Comparison of ENCODE assay signal across 23 mouse cellular contexts in the genomic region with DNA sequence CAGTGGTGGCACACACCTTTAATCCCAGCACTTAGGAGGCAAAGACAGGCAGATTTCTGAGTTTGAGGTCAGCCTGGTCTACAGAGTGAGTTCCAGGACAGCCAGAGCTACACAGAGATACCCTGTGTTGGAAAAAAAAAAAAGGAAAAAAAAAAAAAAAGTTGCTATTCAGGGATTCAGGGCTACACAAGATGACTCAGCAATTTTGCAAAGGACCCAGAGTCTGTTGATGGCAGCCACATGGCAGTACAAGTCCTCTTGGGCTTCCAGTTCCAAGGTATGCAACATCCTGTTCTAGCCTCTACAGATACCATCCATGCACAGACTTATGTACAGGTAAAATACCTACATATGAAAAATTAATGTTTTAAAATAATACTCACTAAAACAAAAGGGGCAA.
DNase-seq lines count a peak whose midpoint lies in the region; ATAC-seq and TF ChIP-seq lines count a peak whose summit lies in the region.
"Had no signal": no experiment of that assay in that cellular context is flagged by ENCODE, and none has a peak within 500 bp of the region (broad histone marks: within the 10 kb centered on the region; RNA-seq: fewer than 3 reads in every experiment).

No protein-coding gene starts in this region.

- H3K9ac ChIP-seq in ES-E14 (ENCODE audit: insufficient read depth, low read depth, low read length, poor library complexity, severe bottlenecking), result no peak overlapping the region
- H3K9ac ChIP-seq in midbrain, embryonic 11.5 days (ENCODE audit: low read length), result no peak overlapping the region
- H3K9ac ChIP-seq: embryonic facial prominence, embryonic 13.5 days; embryonic facial prominence, embryonic 15.5 days; forebrain, embryonic 12.5 days had no signal

- no peak overlapping the region for H3K4me2 ChIP-seq in midbrain, embryonic 11.5 days
- H3K4me2 ChIP-seq: embryonic facial prominence, embryonic 13.5 days; embryonic facial prominence, embryonic 15.5 days; forebrain, embryonic 12.5 days had no signal

- H3K27ac ChIP-seq in ES-E14 (ENCODE audit: insufficient read depth, low read depth, low read length, poor library complexity, severe bottlenecking), result no peak overlapping the region
- H3K27ac ChIP-seq in midbrain, embryonic 11.5 days (ENCODE audit: low read depth, low read length), result no peak overlapping the region
- H3K27ac ChIP-seq: embryonic facial prominence, embryonic 13.5 days; embryonic facial prominence, embryonic 15.5 days; forebrain, embryonic 10.5 days; forebrain, embryonic 12.5 days had no signal

- ATAC-seq in midbrain, embryonic 11.5 days (ENCODE audit: low FRiP score), result no peak
- ATAC-seq: activated CD4-positive, CD25-positive, alpha-beta regulatory T cell, adult 4 months; forebrain, embryonic 14.5 days; forebrain, embryonic 16.5 days had no signal

- in situ Hi-C loops in ES-E14 (cut with MboI; ENCODE audit: low sequenced_read_pairs in 2 of 2, unreplicated experiment in 2 of 2), result no loop called here

- no peaks in the 10 kb centered on the region for H3K4me1 ChIP-seq in ES-E14 (ENCODE audit: control insufficient read depth in 2 of 2, insufficient read depth in 2 of 2, low read length in 2 of 2, poor library complexity in 1 of 2)
- H3K4me1 ChIP-seq in midbrain, embryonic 11.5 days (ENCODE audit: control insufficient read depth, insufficient read depth, low read length), result no peaks in the 10 kb centered on the region
- H3K4me1 ChIP-seq: embryonic facial prominence, embryonic 13.5 days; embryonic facial prominence, embryonic 15.5 days; forebrain, embryonic 10.5 days; forebrain, embryonic 12.5 days had no signal

- H3K36me3 ChIP-seq in ES-E14 (ENCODE audit: control insufficient read depth, insufficient read depth, low read length, poor library complexity, severe bottlenecking), result no peaks in the 10 kb centered on the region
- H3K36me3 ChIP-seq in midbrain, embryonic 11.5 days (ENCODE audit: control insufficient read depth, insufficient read depth, low read length), result no peaks in the 10 kb centered on the region
- H3K36me3 ChIP-seq: embryonic facial prominence, embryonic 13.5 days; embryonic facial prominence, embryonic 15.5 days; forebrain, embryonic 10.5 days; forebrain, embryonic 12.5 days had no signal

- H3K9me3 ChIP-seq in ES-E14 (ENCODE audit: control insufficient read depth, insufficient read depth, low read depth, low read length), result no peaks in the 10 kb centered on the region
- H3K9me3 ChIP-seq in midbrain, embryonic 11.5 days (ENCODE audit: control insufficient read depth, low read length), result no peaks in the 10 kb centered on the region
- H3K9me3 ChIP-seq: embryonic facial prominence, embryonic 13.5 days; embryonic facial prominence, embryonic 15.5 days; forebrain, embryonic 10.5 days; forebrain, embryonic 12.5 days had no signal

- DNase-seq in 416B (ENCODE audit: low read depth) (peak; percentile 36), ES-E14 (ENCODE audit: low read depth, low spot score) (no peak)
- DNase-seq in midbrain, embryonic 11.5 days (ENCODE audit: low spot score, missing footprints), result no peak
- no peak for DNase-seq in adrenal gland, adult (ENCODE audit: inconsistent age in 2 of 2, low spot score in 1 of 2)
- no peak for DNase-seq in right cerebral cortex, postnatal 10 days (ENCODE audit: low spot score in 2 of 2)
- DNase-seq: adrenal gland, adult 2 months; adrenal gland, postnatal 10 days; adrenal gland, postnatal 25 days; cerebellum, adult 11 months; cerebellum, adult 18-20 months; cerebellum, adult 8-10 months; cerebellum, adult 9-11 months; cerebellum, postnatal 14 days; cerebellum, postnatal 36 days; embryo, embryonic 11 days had no signal

- H3K27me3 ChIP-seq in midbrain, embryonic 11.5 days (ENCODE audit: control insufficient read depth, insufficient read depth, low read length), result no peaks in the 10 kb centered on the region
- H3K27me3 ChIP-seq: embryonic facial prominence, embryonic 13.5 days; embryonic facial prominence, embryonic 15.5 days; forebrain, embryonic 12.5 days had no signal

- H3K4me3 ChIP-seq in ES-E14 (ENCODE audit: insufficient read depth in 1 of 2, low read depth in 1 of 2, low read length in 2 of 2, poor library complexity in 1 of 2, severe bottlenecking in 1 of 2), result no peak overlapping the region
- H3K4me3 ChIP-seq in midbrain, embryonic 11.5 days (ENCODE audit: low read depth, low read length), result no peak overlapping the region
- H3K4me3 ChIP-seq: embryonic facial prominence, embryonic 13.5 days; embryonic facial prominence, embryonic 15.5 days; erythroblast, embryonic 14.5 days; forebrain, embryonic 10.5 days; forebrain, embryonic 12.5 days had no signal

TF ChIP-seq in ES-E14, 5 proteins besides CTCF, POLR2A, EP300 and RAD21:
- TF ChIP-seq MAFK (IDR thresholded peaks at IDR 0.05; ENCODE audit: insufficient read depth, low read depth, low read length) (peak; percentile 90), CHD2 (IDR thresholded peaks at IDR 0.05; ENCODE audit: low read depth, low read length) (no peak), HCFC1 (IDR thresholded peaks at IDR 0.05; ENCODE audit: borderline replicate concordance, insufficient read depth, low read length) (no peak), ZNF384 (IDR thresholded peaks at IDR 0.05; ENCODE audit: low read depth, low read length) (0 out of 2 replicates have a peak, but pooled peaks have one; percentile 51), ZC3H11A (IDR thresholded peaks at IDR 0.05; ENCODE audit: borderline replicate concordance, low read depth, low read length) (no peak)
